Comparison of ENCODE assay signal across 8 mouse cellular contexts in genomic region chr12:8773336-8773735, GRCm38 (mm10). TPM values are rescaled to one million over a fixed set of nuclear protein-coding genes. Genes with fewer than 3 reads are reported as not detected.
DNase-seq lines count a peak whose midpoint lies in the region; ATAC-seq and TF ChIP-seq lines count a peak whose summit lies in the region.

No protein-coding gene starts in this region.

- H3K36me3 ChIP-seq in heart, postnatal 0 days (replicated peaks; ENCODE audit: control insufficient read depth, insufficient read depth, low read length): no peaks in the 10 kb centered on the region
- no peaks in the 10 kb centered on the region for H3K36me3 ChIP-seq in intestine, embryonic 15.5 days
- no peaks in the 10 kb centered on the region for H3K36me3 ChIP-seq in myocyte (ENCODE audit: control insufficient read depth, insufficient read depth)

- TF ChIP-seq EP300 in heart, postnatal 0 days (IDR thresholded peaks at IDR 0.05; ENCODE audit: low read depth): no peak

- H3K27me3 ChIP-seq in heart, postnatal 0 days (ENCODE audit: control insufficient read depth, insufficient read depth, low read length): no peaks in the 10 kb centered on the region
- no peaks in the 10 kb centered on the region for H3K27me3 ChIP-seq in intestine, embryonic 15.5 days (replicated peaks)
- no peaks in the 10 kb centered on the region for H3K27me3 ChIP-seq in myocyte (ENCODE audit: control insufficient read depth, insufficient read depth, insufficient read length)

- no peak for DNase-seq in heart, postnatal 0 days (ENCODE audit: low spot score)
- no peak for DNase-seq in heart, postnatal 25 days (ENCODE audit: low spot score)
- DNase-seq in embryo, embryonic 9.5 days (ENCODE audit: extremely low spot score): peak; percentile 37
- DNase-seq in left cerebral cortex, postnatal 10 days (ENCODE audit: extremely low spot score in 1 of 2, low spot score in 2 of 2): no peak
- DNase-seq in left cerebral cortex, adult 11 months (ENCODE audit: low spot score): no peak
- DNase-seq in yolk sac, embryonic 10.5 days (ENCODE audit: low spot score): no peak

- ATAC-seq in heart, postnatal 0 days (ENCODE audit: insufficient read depth, low read depth): no peak
- no peak for ATAC-seq in intestine, embryonic 15.5 days

- peak overlapping the region; percentile 83 for H3ac ChIP-seq in myocyte (ENCODE audit: control insufficient read depth, insufficient read length)

- TF ChIP-seq CTCF in heart, postnatal 0 days (IDR thresholded peaks at IDR 0.05; ENCODE audit: low read depth): no peak

- H3K4me1 ChIP-seq in heart, postnatal 0 days (ENCODE audit: control insufficient read depth, insufficient read depth): 0 out of 2 replicates have a peak, but pooled peaks cover 4% of the 10 kb centered on the region
- H3K4me1 ChIP-seq in intestine, embryonic 15.5 days (replicated peaks): peaks cover 36% of the 10 kb centered on the region

- no peak overlapping the region for H3K9ac ChIP-seq in heart, postnatal 0 days (replicated peaks; ENCODE audit: low read depth, low read length)
- peak overlapping the region; percentile 85 for H3K9ac ChIP-seq in intestine, embryonic 15.5 days

- no peak overlapping the region for H3K27ac ChIP-seq in heart, postnatal 0 days (ENCODE audit: low read depth)
- H3K27ac ChIP-seq in intestine, embryonic 15.5 days: peak overlapping the region; percentile 81; the same call in 1 of the 2 replicates

- 61% methylated on average over 6 of the region's 6 CpGs for WGBS in heart, postnatal 0 days
- WGBS in intestine, embryonic 15.5 days: 30% methylated on average over 6 of the region's 6 CpGs

- H3K9me3 ChIP-seq in heart, postnatal 0 days (replicated peaks; ENCODE audit: control insufficient read depth, low read length): no peaks in the 10 kb centered on the region
- H3K9me3 ChIP-seq in intestine, embryonic 15.5 days: no peaks in the 10 kb centered on the region

- no peak overlapping the region for H3K4me3 ChIP-seq in heart, postnatal 0 days (ENCODE audit: low read depth, low read length)
- peak overlapping the region; percentile 84 for H3K4me3 ChIP-seq in intestine, embryonic 15.5 days (replicated peaks)
- peak overlapping the region; percentile 95 for H3K4me3 ChIP-seq in myocyte

- peak overlapping the region; percentile 100 for H3K4me2 ChIP-seq in heart, postnatal 0 days (ENCODE audit: low read depth, low read length)
- peak overlapping the region; percentile 85 for H3K4me2 ChIP-seq in intestine, embryonic 15.5 days (replicated peaks)
- H3K4me2 ChIP-seq in myocyte (ENCODE audit: low read depth): peak overlapping the region; percentile 95

- intact Hi-C loops in heart, postnatal 25 days (cut with DNase I): loop anchor here (5.0 kb wide), 1 partner anchor 89 kb away; no protein-coding TSS in a partner anchor
- intact Hi-C loops in left cerebral cortex, postnatal 10 days (cut with DNase I): no loop called here

- peaks cover 61% of the 10 kb centered on the region for H3K79me2 ChIP-seq in myocyte (ENCODE audit: control insufficient read depth, insufficient read depth)

- no peak for TF ChIP-seq POLR2A in myocyte (IDR thresholded peaks at IDR 0.05; ENCODE audit: insufficient read length, low read depth)

TF ChIP-seq in myocyte, 11 proteins besides CTCF, POLR2A, EP300 and RAD21:
- TF ChIP-seq MYOD1 (IDR thresholded peaks at IDR 0.05; ENCODE audit: control insufficient read depth in 1 of 3, insufficient read length in 2 of 3, low read depth in 2 of 3) (no peak), CEBPB (IDR thresholded peaks at IDR 0.05; ENCODE audit: insufficient read depth, poor library complexity, severe bottlenecking) (no peak), E2F4 (IDR thresholded peaks at IDR 0.05; ENCODE audit: insufficient read depth) (no peak), POLR2AphosphoS2 (IDR thresholded peaks at IDR 0.05; ENCODE audit: insufficient read length, low read depth) (no peak), MYOG (IDR thresholded peaks at IDR 0.05; ENCODE audit: control insufficient read depth in 1 of 3, insufficient read depth in 1 of 3, insufficient read length in 2 of 3, low read depth in 2 of 3) (no peak), TCF3 (IDR thresholded peaks at IDR 0.05; ENCODE audit: insufficient read length, low read depth) (no peak), USF1 (IDR thresholded peaks at IDR 0.05; ENCODE audit: low read depth) (no peak), TCF12 (IDR thresholded peaks at IDR 0.05; ENCODE audit: insufficient read depth, poor library complexity, severe bottlenecking) (no peak), MAX (IDR thresholded peaks at IDR 0.05; ENCODE audit: low read depth) (no peak), REST (IDR thresholded peaks at IDR 0.05; ENCODE audit: insufficient read depth, insufficient read length) (no peak), SRF (IDR thresholded peaks at IDR 0.05; ENCODE audit: control insufficient read depth, insufficient read length, low read depth) (no peak)

RNA-seq across cellular contexts. Expression of gene Sdc1, which starts 2.2 kb away (rescaled TPM):
- 30.4 and 39.8 TPM in 2 replicates for total RNA-seq in heart, postnatal 0 days (2014; rRNA removed; ENCODE audit: low replicate concordance)
- 22.4 and 22.5 TPM in 2 replicates for polyA plus RNA-seq in heart, postnatal 0 days (2015; fragmentation: Nextera tagmentation; extraction: Ambion mirVana)
- 1 to 10 TPM; 7.2 TPM for total RNA-seq in heart, postnatal 25 days (2021)
- 101 and 106 TPM in 2 replicates for polyA plus RNA-seq in intestine, embryonic 15.5 days (2015; fragmentation: Nextera tagmentation; extraction: Ambion mirVana)
- 156 TPM for polyA plus RNA-seq in myocyte (2012; fragmentation: generic; extraction: Trizol)
- 1 to 10 TPM; 3.1 to 4.1 TPM for total RNA-seq in left cerebral cortex, postnatal 10 days (2021)
